ENCODE assay signal across 9 mouse cellular contexts in the genomic region with DNA sequence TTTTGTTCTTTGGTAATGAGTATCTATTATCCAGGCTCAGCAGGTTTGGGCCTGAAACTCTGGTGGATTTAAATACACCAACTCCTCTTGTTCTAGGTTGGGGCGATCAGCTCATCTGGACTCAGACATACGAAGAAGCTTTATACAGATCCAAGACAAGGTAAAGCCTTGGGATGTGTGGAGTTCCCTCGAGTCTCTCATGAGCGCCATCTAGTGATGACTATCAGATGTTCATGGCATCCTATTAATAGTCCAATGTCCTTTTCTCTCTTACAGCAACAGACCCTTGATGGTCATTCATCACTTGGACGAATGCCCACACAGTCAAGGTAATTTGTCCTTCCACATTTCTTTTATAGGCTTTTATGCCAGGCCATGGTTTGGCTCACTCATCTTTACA. TPM values are rescaled to one million over a fixed set of nuclear protein-coding genes. Genes with fewer than 3 reads are reported as not detected.
DNase-seq lines count a peak whose midpoint lies in the region; ATAC-seq lines count a peak whose summit lies in the region.
"Had no signal": no experiment of that assay in that cellular context is flagged by ENCODE, and none has a peak within 500 bp of the region (broad histone marks: within the 10 kb centered on the region; RNA-seq: fewer than 3 reads in every experiment).

No protein-coding gene starts in this region.

- H3K36me3 ChIP-seq in heart, embryonic 10.5 days: no peaks in the 10 kb centered on the region

- H3K27me3 ChIP-seq in heart, embryonic 10.5 days (ENCODE audit: insufficient read depth, poor library complexity, severe bottlenecking): no peaks in the 10 kb centered on the region

- H3K4me1 ChIP-seq in heart, embryonic 10.5 days: no peaks in the 10 kb centered on the region

- no peak overlapping the region for H3K27ac ChIP-seq in heart, embryonic 10.5 days

- ATAC-seq in hematopoietic stem cell, adult 5-6 weeks (replicated peaks in 1 of 2; ENCODE audit: insufficient read depth in 1 of 2, low FRiP score in 2 of 2, low TSS enrichment in 1 of 2, low read depth in 1 of 2, poor library complexity in 2 of 2, severe bottlenecking in 2 of 2): peak; percentile 57 to 71; a peak in 3 of 4 replicates
- ATAC-seq in megakaryocyte progenitor cell, adult 5-6 weeks (replicated peaks; ENCODE audit: poor library complexity): peak; percentile 85

- peak; percentile 36 to 63 for DNase-seq in heart, adult 18-20 months
- DNase-seq in heart, embryonic 10.5 days (ENCODE audit: low spot score): no peak
- DNase-seq in right cerebral cortex, adult 18-20 months: peak; percentile 9
- no peak for DNase-seq in right cerebral cortex, postnatal 4 days
- peak; percentile 49 for DNase-seq in cerebellum, adult 9-10 months
- no peak for DNase-seq in gastrocnemius, postnatal 36 days

- no peaks in the 10 kb centered on the region for H3K9me3 ChIP-seq in heart, embryonic 10.5 days

- 29% methylated on average over 5 of the region's 5 CpGs for WGBS in heart, embryonic 10.5 days

- H3K4me3 ChIP-seq in heart, embryonic 10.5 days: no peak overlapping the region

- intact Hi-C loops in gastrocnemius, postnatal 36 days (cut with DNase I): loop anchor here (1.0 kb wide), 1 partner anchor 99 kb away; no protein-coding TSS in a partner anchor

RNA-seq across cellular contexts. Expression of a gene that starts 3.1 kb away (rescaled TPM):
- 1 to 10 TPM in 1 of 2 experiments, not detected in 1; 1.3 TPM for total RNA-seq in heart, adult 18-20 months (2021)
- polyA plus RNA-seq in heart, embryonic 10.5 days (2016; fragmentation: Nextera tagmentation; extraction: Ambion mirVana): not detected in 2 replicates
- not detected in 2 replicates for total RNA-seq in hematopoietic stem cell, adult 5-6 weeks (2017)
- not detected in 2 replicates for total RNA-seq in megakaryocyte progenitor cell, adult 5-6 weeks (2015)
- total RNA-seq in megakaryocyte progenitor cell, adult 5-6 weeks (2017): not detected in 2 replicates
- not detected for total RNA-seq in gastrocnemius, postnatal 36 days (2021)
- polyA plus RNA-seq: neural tube, embryonic 14.5 days had no signal

RNA-seq across cellular contexts. Expression of a gene that starts 46.5 kb away (rescaled TPM):
- 10 to 100 TPM; 34.9 to 46.1 TPM for total RNA-seq in heart, adult 18-20 months (2021)
- polyA plus RNA-seq in heart, embryonic 10.5 days (2016; fragmentation: Nextera tagmentation; extraction: Ambion mirVana): 72.7 and 75.8 TPM in 2 replicates
- total RNA-seq in hematopoietic stem cell, adult 5-6 weeks (2017): 143 and 194 TPM in 2 replicates
- 32.4 and 48.3 TPM in 2 replicates for total RNA-seq in megakaryocyte progenitor cell, adult 5-6 weeks (2015)
- total RNA-seq in megakaryocyte progenitor cell, adult 5-6 weeks (2017): 17.9 and 23.7 TPM in 2 replicates
- total RNA-seq in gastrocnemius, postnatal 36 days (2021): 10 to 100 TPM; 21.2 to 24.1 TPM

Comparison
In these comparisons a context has a peak if more than half of its experiments do, and no peak if none do; other contexts are left out.
1. DNase-seq: peak in heart, adult 18-20 months (2 of 2), right cerebral cortex, adult 18-20 months (single experiment) and cerebellum, adult 9-10 months (single experiment); none in heart, embryonic 10.5 days (single experiment), right cerebral cortex, postnatal 4 days (single experiment) and gastrocnemius, postnatal 36 days (0 of 2).